Mouse (Mus musculus) small intestine, adult 2 months (tissue): ENCODE data around the gene Slc1a7.

Experiments
- CTCF ChIP-seq: fragments of 200-500 bp; IDR thresholded peaks from 2 replicates; pipeline ENCODE4 v1.5.1; 2012; ENCODE audit warnings: low read depth, mild to moderate bottlenecking, control low read depth, inconsistent platforms, low read length, moderate library complexity, mixed read lengths; ENCODE audit not compliant: insufficient replicate concordance, insufficient read length; ENCODE audit errors: extremely low read depth
- POLR2A ChIP-seq: fragments of 200-500 bp; IDR thresholded peaks from 2 replicates; pipeline ENCODE4 v1.6.1; 2012; ENCODE audit warnings: low read depth, mild to moderate bottlenecking, control low read depth, inconsistent platforms, low read length, moderate library complexity

DNA sequence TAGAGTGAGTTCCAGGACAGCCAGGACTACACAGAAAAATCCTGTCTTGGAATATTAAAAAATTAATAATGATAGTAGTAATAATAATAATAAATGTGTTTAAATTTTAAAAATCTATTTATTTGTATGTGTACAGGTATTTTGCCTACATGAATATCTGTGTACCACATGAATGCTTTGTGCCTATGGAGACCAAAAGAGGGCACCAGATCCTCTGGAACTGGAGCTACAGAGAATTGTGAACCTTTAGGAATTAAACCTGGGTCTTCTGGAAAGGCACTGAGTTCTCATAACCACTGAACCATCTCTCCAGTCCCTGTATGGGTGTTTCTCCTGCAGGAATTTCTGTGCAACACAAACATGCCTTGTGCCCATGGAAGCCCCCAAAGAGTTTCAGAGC lies 15.3 kb upstream of the Slc1a7 start:
- no peak for TF ChIP-seq CTCF
- TF ChIP-seq POLR2A: no peak
